Mouse (Mus musculus): ENCODE results near the gene Pkn1. TPM values are rescaled to one million over a fixed set of nuclear protein-coding genes. Genes with fewer than 3 reads are reported as not detected.
A peak's percentile ranks its signal among the peaks of the same experiment; 100 is the strongest.

Pkn1 gene
- polyA plus RNA-seq, 1 experiment, result 60.8 TPM

- Histone ChIP-seq H3K4me1 (ENCODE audit: control insufficient read depth, insufficient read depth, low read length) (peaks cover 10% of the 10 kb centered on the region), H3K4me3 (ENCODE audit: insufficient read depth, low read length) (no peak overlapping the region), H3K27ac (ENCODE audit: insufficient read depth, low read length) (no peak overlapping the region)
- TF ChIP-seq POLR2A (IDR thresholded peaks at IDR 0.05; ENCODE audit: extremely low read depth, insufficient read depth, low read length) (no peak), CTCF (IDR thresholded peaks at IDR 0.05; ENCODE audit: extremely low read depth, insufficient read depth, low read length) (no peak)
Measured at GRCm38 (mm10) chr8:83660995-83661680, 37.8 kb downstream of the Pkn1 start.

GRCm38 (mm10) chr8:83660545-83660944 lies 38.4 kb downstream of the Pkn1 start:
- TF ChIP-seq CTCF (IDR thresholded peaks at IDR 0.05; ENCODE audit: extremely low read depth, insufficient read depth, low read length), result no peak
- TF ChIP-seq POLR2A (IDR thresholded peaks at IDR 0.05; ENCODE audit: extremely low read depth, insufficient read depth, low read length), result no peak
- H3K4me1 ChIP-seq (ENCODE audit: control insufficient read depth, insufficient read depth, low read length), result peaks cover 8% of the 10 kb centered on the region; the same call in 1 of the 2 replicates
- H3K4me3 ChIP-seq (ENCODE audit: insufficient read depth, low read length), result no peak overlapping the region
- H3K27ac ChIP-seq (ENCODE audit: insufficient read depth, low read length), result no peak overlapping the region

GRCm38 (mm10) chr8:83656484-83657246 lies 42.3 kb downstream of the Pkn1 start:
- no peak overlapping the region for H3K4me3 ChIP-seq (ENCODE audit: insufficient read depth, low read length)
- 0 out of 2 replicates have a peak, but pooled peaks have one; percentile 2 for TF ChIP-seq CTCF (IDR thresholded peaks at IDR 0.05; ENCODE audit: extremely low read depth, insufficient read depth, low read length)
- no peak for TF ChIP-seq POLR2A (IDR thresholded peaks at IDR 0.05; ENCODE audit: extremely low read depth, insufficient read depth, low read length)
- no peak overlapping the region for H3K27ac ChIP-seq (ENCODE audit: insufficient read depth, low read length)
- peaks cover 9% of the 10 kb centered on the region; the same call in 1 of the 2 replicates for H3K4me1 ChIP-seq (ENCODE audit: control insufficient read depth, insufficient read depth, low read length)

GRCm38 (mm10) chr8:83656043-83656442 lies 42.9 kb downstream of the Pkn1 start:
- H3K27ac ChIP-seq (ENCODE audit: insufficient read depth, low read length), result no peak overlapping the region
- TF ChIP-seq CTCF (IDR thresholded peaks at IDR 0.05; ENCODE audit: extremely low read depth, insufficient read depth, low read length) (no peak), POLR2A (IDR thresholded peaks at IDR 0.05; ENCODE audit: extremely low read depth, insufficient read depth, low read length) (no peak)
- H3K4me3 ChIP-seq (ENCODE audit: insufficient read depth, low read length), result no peak overlapping the region
- H3K4me1 ChIP-seq (ENCODE audit: control insufficient read depth, insufficient read depth, low read length), result peaks cover 8% of the 10 kb centered on the region; the same call in 1 of the 2 replicates

- Histone ChIP-seq H3K4me3 (ENCODE audit: insufficient read depth, low read length) (no peak overlapping the region), H3K27ac (ENCODE audit: insufficient read depth, low read length) (no peak overlapping the region), H3K4me1 (ENCODE audit: control insufficient read depth, insufficient read depth, low read length) (peaks cover 2% of the 10 kb centered on the region; the same call in 1 of the 2 replicates)
- TF ChIP-seq CTCF (IDR thresholded peaks at IDR 0.05; ENCODE audit: extremely low read depth, insufficient read depth, low read length) (no peak), POLR2A (IDR thresholded peaks at IDR 0.05; ENCODE audit: extremely low read depth, insufficient read depth, low read length) (no peak)
Measured at GRCm38 (mm10) chr8:83654725-83655124, 44.3 kb downstream of the Pkn1 start.

- Histone ChIP-seq H3K27ac (ENCODE audit: insufficient read depth, low read length) (no peak overlapping the region), H3K4me1 (ENCODE audit: control insufficient read depth, insufficient read depth, low read length) (peaks cover 2% of the 10 kb centered on the region; the same call in 1 of the 2 replicates), H3K4me3 (ENCODE audit: insufficient read depth, low read length) (peak overlapping the region; percentile 78)
- TF ChIP-seq POLR2A (IDR thresholded peaks at IDR 0.05; ENCODE audit: extremely low read depth, insufficient read depth, low read length) (no peak), CTCF (IDR thresholded peaks at IDR 0.05; ENCODE audit: extremely low read depth, insufficient read depth, low read length) (no peak)
Measured at GRCm38 (mm10) chr8:83653662-83654017, 45.3 kb downstream of the Pkn1 start.

- TF ChIP-seq POLR2A (IDR thresholded peaks at IDR 0.05; ENCODE audit: extremely low read depth, insufficient read depth, low read length), result no peak
- Histone ChIP-seq H3K4me1 (ENCODE audit: control insufficient read depth, insufficient read depth, low read length) (peaks cover 2% of the 10 kb centered on the region; the same call in 1 of the 2 replicates), H3K4me3 (ENCODE audit: insufficient read depth, low read length) (peak overlapping the region; percentile 78), H3K27ac (ENCODE audit: insufficient read depth, low read length) (0 out of 2 replicates have a peak overlapping the region, but pooled peaks have one; percentile 32)
Measured at GRCm38 (mm10) chr8:83652744-83653661, 46.0 kb downstream of the Pkn1 start.

- Histone ChIP-seq H3K4me3 (ENCODE audit: insufficient read depth, low read length) (peak within 1 kb of the TSS; percentile 78), H3K27ac (ENCODE audit: insufficient read depth, low read length) (peak within 1 kb of the TSS; percentile 48; the same call in 1 of the 2 replicates), H3K4me1 (ENCODE audit: control insufficient read depth, insufficient read depth, low read length) (peaks cover 2% of the 10 kb centered on the region; the same call in 1 of the 2 replicates)
- TF ChIP-seq CTCF (IDR thresholded peaks at IDR 0.05; ENCODE audit: extremely low read depth, insufficient read depth, low read length) (no peak), POLR2A (IDR thresholded peaks at IDR 0.05; ENCODE audit: extremely low read depth, insufficient read depth, low read length) (peak; percentile 58)
Measured at GRCm38 (mm10) chr8:83652030-83652743, 46.8 kb downstream of the Pkn1 start, which contains the start of gene Gipc1. Gene Gipc1 (plus strand): TSS chr8:83652677.

All from cortical plate, adult 2 months (tissue).